Mouse (Mus musculus): ENCODE results near the gene Vmn2r113.
"Not testable (repeated sequence)": the region's sequence is repeated elsewhere in the genome, so short reads cannot be mapped to it uniquely, and the experiment has no call there.

Gene Vmn2r113

DNA sequence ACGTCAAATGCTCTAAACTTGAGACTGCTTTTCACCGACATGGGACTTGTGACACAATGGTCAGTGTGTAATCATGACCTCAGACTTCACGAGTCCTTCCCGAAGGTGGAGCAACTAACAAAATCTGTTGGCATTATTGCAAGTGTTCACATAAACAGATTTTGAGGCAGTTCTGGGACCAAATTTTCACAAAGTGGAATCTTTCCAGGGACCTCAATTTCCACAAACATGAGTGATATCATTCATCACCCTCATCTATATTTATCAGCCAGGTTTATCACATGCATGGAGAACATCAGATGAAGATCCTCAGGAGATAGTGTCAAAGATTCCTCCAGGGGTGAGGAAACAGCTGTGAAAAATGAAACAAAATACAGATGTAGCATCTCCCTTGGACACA is at the start of gene Vmn2r113:
Gene Vmn2r113 (plus strand): TSS at position 301 of the 400 bp plus-strand sequence.
- ATAC-seq (ENCODE audit: low TSS enrichment): not testable (repeated sequence)

All from frontal cortex, adult (tissue).